Mouse (Mus musculus): ENCODE measurements at regions not wholly inside any gene's neighbourhood (a gene's known extent, or its start where the extent isn't known, plus 50 kb on each side); places are given as distances from the start of the nearest gene placed in this dataset.
A peak's percentile ranks its signal among the peaks of the same experiment; 100 is the strongest.

- no peak for DNase-seq
These were observed 435.2 kb upstream of the 4930412O13Rik start for GRCm38 (mm10) chr2:9445826-9446225.

GRCm38 (mm10) chr2:9464413-9464812 lies 416.6 kb upstream of the 4930412O13Rik start:
- DNase-seq: no peak

GRCm38 (mm10) chr2:9464818-9465217 lies 416.2 kb upstream of the 4930412O13Rik start:
- DNase-seq: no peak

- peak; percentile 21 for DNase-seq
These were observed 413.5 kb upstream of the 4930412O13Rik start for GRCm38 (mm10) chr2:9467573-9467972.

- no peak for DNase-seq
These were observed 412.4 kb upstream of the 4930412O13Rik start for GRCm38 (mm10) chr2:9468651-9469050.

- DNase-seq: no peak
These were observed 399.2 kb upstream of the 4930412O13Rik start for GRCm38 (mm10) chr2:9481678-9482345.

- DNase-seq: no peak
These were observed 393.6 kb upstream of the 4930412O13Rik start for GRCm38 (mm10) chr2:9487381-9487914.

GRCm38 (mm10) chr2:9493606-9494145 lies 387.4 kb upstream of the 4930412O13Rik start:
- peak; percentile 63 for DNase-seq

GRCm38 (mm10) chr2:9520045-9520444 lies 361.0 kb upstream of the 4930412O13Rik start:
- peak; percentile 25 for DNase-seq

- no peak for DNase-seq
These were observed 355.1 kb upstream of the 4930412O13Rik start for GRCm38 (mm10) chr2:9525910-9526309.

GRCm38 (mm10) chr2:9535141-9535658 lies 345.9 kb upstream of the 4930412O13Rik start:
- no peak for DNase-seq

- DNase-seq: no peak
These were observed 333.1 kb upstream of the 4930412O13Rik start for GRCm38 (mm10) chr2:9547771-9548590.

GRCm38 (mm10) chr2:9553313-9553712 lies 327.7 kb upstream of the 4930412O13Rik start:
- DNase-seq: no peak

- peak; percentile 62 for DNase-seq
These were observed 316.5 kb upstream of the 4930412O13Rik start for GRCm38 (mm10) chr2:9564487-9565043.

GRCm38 (mm10) chr2:9569220-9569619 lies 311.8 kb upstream of the 4930412O13Rik start:
- DNase-seq: no peak

GRCm38 (mm10) chr2:9574196-9574595 lies 306.9 kb upstream of the 4930412O13Rik start:
- no peak for DNase-seq

GRCm38 (mm10) chr2:9574651-9575050 lies 306.4 kb upstream of the 4930412O13Rik start:
- DNase-seq: no peak

GRCm38 (mm10) chr2:9577868-9578267 lies 303.2 kb upstream of the 4930412O13Rik start:
- no peak for DNase-seq

GRCm38 (mm10) chr2:9587389-9587788 lies 293.7 kb upstream of the 4930412O13Rik start:
- no peak for DNase-seq

GRCm38 (mm10) chr2:9589200-9589599 lies 291.9 kb upstream of the 4930412O13Rik start:
- DNase-seq: no peak

GRCm38 (mm10) chr2:9592531-9592930 lies 288.5 kb upstream of the 4930412O13Rik start:
- DNase-seq: peak; percentile 35

- DNase-seq: peak; percentile 89
These were observed 287.1 kb upstream of the 4930412O13Rik start for GRCm38 (mm10) chr2:9593931-9594330.

Data from thymus, postnatal 25 days (tissue).